Mouse (Mus musculus): ENCODE data around the gene Prkcz.

Prkcz gene

GRCm38 (mm10) chr4:155315031-155315430, 46.1 kb downstream of the Prkcz start:
- DNase-seq (ENCODE audit: low spot score in 2 of 2), result no peak

GRCm38 (mm10) chr4:155308679-155309078, 52.5 kb downstream of the Prkcz start:
- DNase-seq (ENCODE audit: low spot score in 2 of 2), result no peak

GRCm38 (mm10) chr4:155308068-155308467, 53.1 kb downstream of the Prkcz start:
- peak; percentile 73 to 84 for DNase-seq (ENCODE audit: low spot score in 2 of 2)

GRCm38 (mm10) chr4:155307591-155307990, 53.6 kb downstream of the Prkcz start:
- DNase-seq (ENCODE audit: low spot score in 2 of 2), result no peak

- DNase-seq (ENCODE audit: low spot score in 2 of 2), result no peak
Observed at GRCm38 (mm10) chr4:155306356-155307242, 54.6 kb downstream of the Prkcz start.

- peak; percentile 61 to 72 for DNase-seq (ENCODE audit: low spot score in 2 of 2)
Observed at GRCm38 (mm10) chr4:155305531-155306031, 55.6 kb downstream of the Prkcz start.

GRCm38 (mm10) chr4:155304508-155305096, 56.6 kb downstream of the Prkcz start:
- DNase-seq (ENCODE audit: low spot score in 2 of 2), result no peak

GRCm38 (mm10) chr4:155301965-155302364, 59.2 kb downstream of the Prkcz start:
- DNase-seq (ENCODE audit: low spot score in 2 of 2), result no peak

GRCm38 (mm10) chr4:155301098-155301447, 60.1 kb downstream of the Prkcz start:
- DNase-seq (ENCODE audit: low spot score in 2 of 2), result no peak

GRCm38 (mm10) chr4:155300421-155301097, 60.6 kb downstream of the Prkcz start:
- no peak for DNase-seq (ENCODE audit: low spot score in 2 of 2)

GRCm38 (mm10) chr4:155298826-155299225, 62.3 kb downstream of the Prkcz start:
- DNase-seq (ENCODE audit: low spot score in 2 of 2), result no peak

- no peak for DNase-seq (ENCODE audit: low spot score in 2 of 2)
Observed at GRCm38 (mm10) chr4:155297057-155297456, 64.1 kb downstream of the Prkcz start.

GRCm38 (mm10) chr4:155295996-155296395, 65.2 kb downstream of the Prkcz start:
- DNase-seq (ENCODE audit: low spot score in 2 of 2), result peak; percentile 44 to 55

GRCm38 (mm10) chr4:155295026-155295590, 66.1 kb downstream of the Prkcz start:
- DNase-seq (ENCODE audit: low spot score in 2 of 2), result no peak

- no peak for DNase-seq (ENCODE audit: low spot score in 2 of 2)
Observed at GRCm38 (mm10) chr4:155294381-155294780, 66.8 kb downstream of the Prkcz start.

GRCm38 (mm10) chr4:155292863-155293262, 68.3 kb downstream of the Prkcz start:
- no peak for DNase-seq (ENCODE audit: low spot score in 2 of 2)

- no peak for DNase-seq (ENCODE audit: low spot score in 2 of 2)
Observed at GRCm38 (mm10) chr4:155290045-155290444, 71.1 kb downstream of the Prkcz start.

- DNase-seq (ENCODE audit: low spot score in 2 of 2), result no peak
Observed at GRCm38 (mm10) chr4:155288586-155288985, 72.6 kb downstream of the Prkcz start.

GRCm38 (mm10) chr4:155287713-155288112, 73.4 kb downstream of the Prkcz start:
- no peak for DNase-seq (ENCODE audit: low spot score in 2 of 2)

- no peak for DNase-seq (ENCODE audit: low spot score in 2 of 2)
Observed at GRCm38 (mm10) chr4:155286090-155286489, 75.1 kb downstream of the Prkcz start.

- no peak for DNase-seq (ENCODE audit: low spot score in 2 of 2)
Observed at GRCm38 (mm10) chr4:155284521-155285379, 76.4 kb downstream of the Prkcz start.
